Mouse (Mus musculus) cerebellum, postnatal 14 days (tissue): ENCODE measurements around the gene Acot7.

Source experiments
- DNase-seq, 2 experiments: peaks; one replicate each; pipeline ENCODE4 v3.0.0; 2021; ENCODE audit warnings: mixed read lengths in 2 of 2

Gene Acot7

DNA sequence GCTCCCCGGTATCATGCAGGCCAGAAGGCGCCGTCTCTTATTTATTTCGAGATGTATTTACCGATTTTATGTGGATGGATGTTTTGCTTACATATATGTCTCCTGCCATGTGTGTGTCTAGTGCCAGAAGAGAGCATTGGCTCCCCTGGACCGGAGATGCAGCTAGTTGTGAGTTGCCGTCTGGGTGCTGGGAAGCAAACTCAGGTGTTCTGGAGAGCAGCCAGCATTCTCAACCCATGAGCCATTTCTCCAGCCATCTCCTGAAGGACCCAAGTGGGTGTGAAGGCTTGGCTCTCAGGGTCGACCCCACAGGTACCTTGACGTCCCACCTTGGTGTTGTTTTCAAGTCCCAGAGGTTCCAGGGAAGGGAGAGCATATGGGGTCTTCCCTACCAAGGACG, 4.3 kb downstream of the Acot7 start:
- DNase-seq = no peak

DNA sequence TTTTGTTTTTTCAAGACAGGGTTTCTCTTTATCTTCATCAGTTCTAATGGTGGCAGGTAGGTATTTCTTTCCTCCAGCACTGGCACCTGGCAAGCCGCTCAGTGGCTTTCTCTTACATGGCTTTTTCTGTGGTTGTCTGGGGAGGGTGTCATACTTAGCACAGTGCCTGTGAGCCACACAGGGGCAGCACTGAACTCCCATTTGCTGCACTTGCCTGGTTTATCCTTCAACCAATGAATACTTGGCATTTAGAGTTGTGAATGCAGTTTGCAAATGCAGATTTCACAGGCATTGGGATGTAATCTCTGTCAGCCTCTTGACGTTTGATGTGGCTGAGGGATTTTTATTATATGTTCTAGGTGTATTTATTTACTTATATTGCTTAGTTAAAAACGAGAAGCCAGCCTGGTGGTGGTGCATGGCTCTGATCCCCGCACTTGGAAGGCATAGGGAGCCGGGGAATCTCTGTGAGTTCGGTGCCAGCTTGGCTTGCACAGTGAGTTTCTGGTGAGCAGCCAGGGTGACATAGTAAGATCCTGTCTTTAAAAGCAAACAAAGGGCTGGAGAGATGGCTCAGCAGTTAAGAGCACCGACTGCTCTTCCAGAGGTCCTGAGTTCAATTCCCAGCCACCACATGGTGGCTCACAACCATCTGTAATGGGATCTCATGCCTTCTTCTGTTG, 6.6 kb downstream of the Acot7 start:
- DNase-seq = peak; percentile 68 to 79

DNA sequence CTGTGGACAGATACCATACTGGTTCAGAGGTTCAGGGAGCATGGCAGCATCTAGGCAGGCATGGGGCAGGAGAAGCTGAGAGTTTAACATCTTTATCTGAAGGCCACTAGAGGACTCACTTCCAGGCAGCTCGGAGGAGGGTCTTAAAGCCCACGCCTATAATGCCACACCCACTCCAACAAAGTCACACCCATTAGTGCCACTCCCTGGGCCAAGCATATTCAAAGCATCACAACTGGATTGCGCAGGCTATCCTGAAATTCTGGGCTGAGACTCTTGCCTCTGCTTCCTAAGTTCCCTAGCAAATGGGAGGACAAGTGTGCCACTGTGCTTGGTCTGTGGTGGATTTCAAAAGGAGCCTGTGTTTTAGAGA, 7.2 kb downstream of the Acot7 start:
- no peak for DNase-seq

DNA sequence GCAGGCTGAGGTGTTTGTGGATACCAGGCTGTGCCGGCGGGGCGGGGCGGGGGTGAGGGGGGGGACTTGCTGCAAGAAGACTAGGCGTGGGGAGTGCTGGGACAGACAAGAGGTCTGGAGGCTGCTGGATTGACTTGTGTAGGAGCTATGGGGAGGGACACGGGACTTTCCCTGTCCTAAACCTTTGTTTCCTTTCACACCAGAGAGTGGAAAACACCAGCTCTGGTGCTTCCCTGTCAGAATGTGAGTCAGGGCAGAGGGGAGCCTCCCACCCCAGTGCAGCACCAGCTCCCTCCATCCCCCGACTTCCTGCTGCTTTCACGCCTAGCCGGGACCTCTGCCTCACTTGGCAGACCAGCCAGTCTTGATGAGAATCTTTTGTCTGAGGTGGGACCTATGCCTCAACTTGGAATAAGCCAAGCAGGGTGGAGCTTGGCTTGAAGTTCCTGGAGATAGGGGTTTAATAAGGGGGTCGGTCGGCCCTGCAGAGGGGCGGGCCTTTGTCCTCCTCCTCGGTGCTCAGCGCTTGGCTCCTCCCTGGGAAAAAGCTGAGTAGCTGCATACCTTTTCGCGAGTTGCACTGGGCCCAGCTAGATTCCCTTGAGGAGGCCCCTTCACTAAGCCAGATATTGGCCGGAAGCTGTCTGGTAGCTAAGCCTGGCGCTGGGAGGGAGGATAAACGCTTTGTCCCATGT, 7.7 kb downstream of the Acot7 start:
- DNase-seq = no peak

DNA sequence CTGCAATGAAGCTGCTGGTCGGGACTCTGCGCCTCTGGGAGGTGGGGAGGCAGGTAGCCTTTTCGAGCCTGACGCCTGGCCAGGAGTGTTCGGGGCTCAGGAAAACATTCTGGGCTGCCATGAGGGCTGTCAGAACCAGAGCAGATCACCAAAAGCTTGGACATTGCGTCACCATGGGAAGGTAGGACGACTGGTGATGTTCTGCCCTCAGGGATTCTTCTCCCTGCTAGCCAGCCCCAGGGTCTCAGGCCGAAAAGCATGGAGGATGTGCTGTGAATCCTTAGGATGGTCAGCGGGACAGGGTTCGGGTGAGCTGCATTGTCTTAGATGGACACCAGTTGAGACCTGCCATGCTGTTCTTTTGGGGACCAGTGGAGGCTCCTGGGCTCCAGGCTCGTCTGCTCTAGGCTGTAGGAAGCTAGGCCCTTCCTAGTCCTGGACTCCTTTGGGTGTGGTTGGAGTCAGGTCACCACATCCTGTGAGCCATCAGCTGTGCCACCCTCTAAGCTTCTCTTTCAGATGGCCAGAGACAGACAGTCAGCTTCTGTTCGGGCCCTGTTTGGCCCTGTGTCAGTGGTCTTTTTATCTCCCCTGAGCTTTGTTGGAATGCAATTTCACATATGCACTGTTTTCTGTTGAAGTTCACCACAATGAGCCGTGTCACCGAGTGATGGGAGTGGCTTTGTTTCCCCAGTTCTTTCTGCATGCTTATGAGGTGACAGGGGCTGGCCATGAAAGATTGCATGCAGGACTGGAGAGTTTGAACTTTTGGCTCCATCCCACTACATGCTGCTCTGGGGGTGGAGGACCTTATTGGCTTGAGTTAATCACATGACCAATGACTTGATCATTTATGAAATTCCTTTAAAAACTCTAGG, 8.5 kb downstream of the Acot7 start:
- DNase-seq = no peak

GRCm38 (mm10) chr4:152187142-152187541, 9.2 kb downstream of the Acot7 start:
- no peak for DNase-seq

DNA sequence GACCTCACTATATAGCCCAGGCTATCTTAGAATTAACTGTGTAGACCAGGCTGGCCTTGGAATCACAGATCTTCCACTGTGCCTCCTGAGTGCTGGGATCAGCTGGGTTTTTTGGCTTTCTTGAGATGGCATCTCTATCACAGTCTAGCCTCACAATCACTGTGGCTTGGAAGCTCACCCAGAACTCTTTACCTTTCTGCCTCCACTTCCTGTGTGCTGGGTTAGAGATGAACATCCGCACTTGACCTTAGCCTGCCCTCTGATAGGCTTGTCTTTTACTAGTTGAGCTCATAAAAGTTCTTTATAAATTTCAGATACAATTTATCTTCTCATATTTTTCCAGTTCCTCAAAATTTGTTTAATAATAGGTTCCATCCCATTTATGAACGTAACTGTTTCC, 10.7 kb downstream of the Acot7 start:
- DNase-seq = no peak

DNA sequence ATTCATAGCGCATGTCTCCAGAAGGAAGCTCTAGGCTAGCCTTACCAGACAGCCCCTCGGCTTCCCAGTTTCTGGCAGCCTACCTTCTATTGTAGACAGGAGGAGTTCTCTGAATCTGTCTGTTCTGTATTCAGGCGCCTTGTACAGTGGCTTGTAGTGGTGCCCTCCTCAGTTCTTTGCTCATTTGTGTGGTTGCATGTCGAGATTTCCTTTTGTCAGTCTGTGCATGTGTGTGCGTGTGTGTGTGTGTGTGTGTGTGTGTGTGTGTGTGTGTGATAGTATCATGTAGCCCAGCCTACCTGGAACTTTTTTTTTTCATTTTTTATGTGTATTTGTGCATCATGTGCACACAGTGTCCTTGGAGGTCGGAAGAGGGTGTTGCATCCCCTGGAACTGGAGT, 11.1 kb downstream of the Acot7 start:
- DNase-seq = no peak

DNA sequence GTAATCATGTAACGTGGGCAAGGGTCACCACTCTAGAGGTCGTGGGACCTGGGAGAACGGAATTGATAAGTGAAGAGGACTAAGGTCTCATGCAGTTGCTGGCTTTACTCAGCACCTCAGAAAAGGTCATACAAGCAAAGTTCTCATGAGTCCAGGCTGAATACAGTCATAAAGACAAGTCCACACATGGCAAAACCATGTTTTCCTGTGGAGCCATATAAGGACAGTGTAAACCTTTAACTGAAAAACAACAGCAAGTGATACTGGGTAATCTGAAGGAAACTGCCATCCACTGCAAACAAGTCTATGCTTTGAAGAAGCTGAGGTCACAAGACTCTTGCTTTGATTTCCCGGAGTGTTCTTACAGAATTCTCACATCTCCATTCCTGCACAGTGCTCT, 11.8 kb downstream of the Acot7 start:
- no peak for DNase-seq

- DNase-seq = no peak
These were observed 12.2 kb downstream of the Acot7 start for GRCm38 (mm10) chr4:152190096-152190653.

DNA sequence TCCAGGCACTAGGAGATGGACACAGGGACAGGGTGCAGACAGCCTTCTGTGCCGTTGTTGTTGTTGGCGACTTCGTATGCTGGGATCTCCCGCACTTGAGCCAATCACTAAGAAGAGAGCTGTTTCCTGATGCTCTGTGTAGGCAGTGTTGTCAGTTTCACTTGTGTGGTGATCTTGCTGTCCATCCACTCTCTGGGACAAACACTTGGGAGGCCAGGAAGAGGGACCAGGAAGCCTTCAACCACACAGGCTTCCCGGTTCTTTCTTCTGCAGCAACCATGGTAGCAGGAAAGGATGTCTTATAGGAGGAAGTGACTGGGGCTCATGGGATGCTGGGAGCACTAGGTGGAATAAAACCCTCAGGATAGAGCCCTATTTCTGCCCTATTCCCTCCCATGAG, 12.8 kb downstream of the Acot7 start:
- DNase-seq = no peak

- DNase-seq = no peak
These were observed 14.6 kb downstream of the Acot7 start for GRCm38 (mm10) chr4:152192569-152192968.

DNA sequence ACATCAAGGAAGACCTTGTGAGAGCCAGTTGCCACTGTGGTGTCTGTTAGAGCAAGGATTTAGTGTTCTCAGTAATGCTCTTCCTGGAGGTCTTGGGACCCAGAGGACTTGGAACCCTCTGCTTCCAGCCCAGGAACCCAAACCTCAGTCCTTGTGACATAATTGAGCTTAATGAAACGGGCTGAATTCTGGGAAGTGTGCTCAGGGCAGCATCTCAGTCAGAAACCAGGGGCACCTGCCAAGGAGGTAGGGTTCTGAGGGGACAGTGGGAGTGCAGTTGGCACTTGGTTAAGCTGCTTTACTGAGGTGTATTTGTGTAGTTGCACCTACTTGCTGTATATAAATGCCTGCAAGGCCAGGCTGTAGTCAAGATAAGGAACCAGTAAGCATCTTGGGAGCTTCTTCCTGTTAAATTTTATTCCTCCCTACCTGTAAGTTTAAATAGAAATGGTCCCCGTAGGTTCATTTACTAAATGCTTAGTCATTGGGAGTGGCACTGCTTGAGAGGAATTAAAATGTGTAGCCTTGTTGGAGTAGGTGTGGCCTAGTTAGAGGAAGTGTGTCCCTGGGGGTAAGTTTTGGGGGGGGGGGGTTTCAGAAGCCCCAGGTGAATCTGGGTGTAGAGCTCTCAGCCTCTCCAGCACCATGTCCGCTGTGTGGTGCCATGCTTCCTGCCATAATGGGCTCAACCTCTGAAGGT, 16.7 kb downstream of the Acot7 start:
- DNase-seq = peak; percentile 73 to 77

- no peak for DNase-seq
These were observed 18.3 kb downstream of the Acot7 start for GRCm38 (mm10) chr4:152196276-152196675.

GRCm38 (mm10) chr4:152197545-152197944, 19.6 kb downstream of the Acot7 start:
- DNase-seq = no peak

DNA sequence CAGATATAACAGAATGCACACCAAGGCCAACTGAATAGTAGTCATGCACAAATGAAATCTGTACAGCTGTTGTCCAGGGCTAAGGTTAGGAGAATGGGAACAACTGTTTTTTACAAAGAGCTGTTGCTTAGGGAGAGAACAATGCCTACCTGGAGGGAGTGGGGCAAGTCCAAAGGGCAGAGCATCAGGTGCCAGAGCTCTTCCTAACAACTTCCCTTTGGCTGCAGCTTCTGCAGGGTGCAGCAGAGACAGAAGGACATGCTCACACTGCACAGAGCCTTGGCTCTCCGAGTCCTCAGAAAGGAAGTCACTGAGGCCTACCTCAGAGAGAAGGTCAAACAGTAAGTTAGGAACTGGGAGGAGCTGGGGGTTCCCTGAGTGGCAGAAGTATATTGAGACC, 21.7 kb downstream of the Acot7 start:
- DNase-seq = no peak

DNA sequence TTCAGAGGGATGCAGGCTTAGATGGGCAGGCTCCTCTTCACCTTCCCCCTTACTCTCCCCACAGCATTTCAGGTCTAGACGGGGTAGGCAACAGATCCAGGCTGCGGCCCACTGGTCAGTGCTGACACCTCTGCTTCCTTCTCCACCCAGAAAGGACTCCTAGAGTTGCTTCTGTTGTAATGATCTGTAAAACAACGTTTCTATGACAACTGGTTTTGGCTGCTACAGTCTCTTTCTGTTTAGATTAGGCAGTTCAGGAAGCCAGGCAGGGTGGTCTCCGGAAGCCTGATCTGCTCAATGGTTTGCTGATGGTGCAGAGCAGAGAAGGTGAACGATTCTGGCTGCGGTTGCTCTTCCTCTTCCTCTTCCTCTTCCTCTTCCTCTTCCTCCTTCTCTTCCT, 23.6 kb downstream of the Acot7 start:
- DNase-seq = no peak

GRCm38 (mm10) chr4:152202418-152202817, 24.5 kb downstream of the Acot7 start:
- DNase-seq = no peak

DNA sequence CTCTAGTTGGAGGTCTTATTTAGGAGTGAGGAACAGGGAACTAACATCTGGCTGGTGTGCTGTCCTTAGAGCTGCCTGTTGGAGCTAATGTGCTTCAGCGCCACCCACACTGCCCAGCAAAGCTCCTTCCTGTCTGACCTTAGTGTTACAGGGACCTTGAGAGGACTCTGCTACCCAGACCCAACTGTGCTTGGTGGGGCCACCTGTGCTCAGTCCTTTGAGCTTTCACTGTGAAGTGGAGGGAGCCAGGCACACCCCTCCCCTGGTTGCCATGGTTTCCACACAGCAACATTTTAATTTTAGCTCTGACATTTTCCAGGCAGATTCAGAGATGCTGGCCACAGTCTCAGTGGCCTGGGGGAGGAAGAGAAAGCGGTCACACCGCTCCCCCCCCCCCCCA, 25.0 kb downstream of the Acot7 start:
- DNase-seq = no peak

DNA sequence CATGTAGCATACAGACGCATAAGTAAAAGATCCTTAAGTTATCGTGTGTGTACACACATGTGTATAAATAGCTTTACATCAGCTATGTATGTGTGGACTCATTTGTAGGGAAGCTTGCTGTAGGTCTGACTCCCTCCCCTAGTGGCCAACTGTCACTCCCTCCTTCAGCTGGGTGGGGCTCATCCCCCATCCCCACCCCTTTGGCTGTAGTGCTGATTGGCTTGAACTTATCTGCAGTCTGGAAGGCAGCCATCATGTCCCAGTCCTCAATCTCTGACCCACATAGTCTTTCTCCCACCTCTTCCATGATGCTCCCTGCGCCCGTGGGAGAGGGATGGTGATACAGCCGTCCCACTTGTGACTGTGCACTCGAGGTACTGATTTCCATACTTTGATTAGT, 26.7 kb downstream of the Acot7 start:
- no peak for DNase-seq

DNA sequence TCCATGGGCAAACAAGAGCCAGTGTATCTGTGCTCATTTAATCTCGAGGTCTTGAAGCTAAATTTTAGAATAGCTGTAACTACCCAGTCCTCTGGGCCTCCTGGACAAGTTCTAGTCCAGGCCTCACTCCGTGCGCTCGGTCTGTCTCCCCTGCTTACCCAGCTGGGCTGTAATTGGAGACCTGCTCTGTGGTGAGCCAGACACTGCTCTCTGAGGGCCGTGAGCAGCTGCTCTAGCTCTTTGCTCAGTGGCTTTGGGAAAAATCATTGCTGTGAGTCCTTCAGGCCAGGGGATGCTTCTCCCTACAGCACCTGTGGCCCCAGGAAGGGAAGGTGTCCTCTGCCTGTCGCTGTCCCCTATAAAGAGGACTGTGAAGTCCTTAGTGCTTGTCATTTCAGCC, 28.3 kb downstream of the Acot7 start:
- DNase-seq = no peak

DNA sequence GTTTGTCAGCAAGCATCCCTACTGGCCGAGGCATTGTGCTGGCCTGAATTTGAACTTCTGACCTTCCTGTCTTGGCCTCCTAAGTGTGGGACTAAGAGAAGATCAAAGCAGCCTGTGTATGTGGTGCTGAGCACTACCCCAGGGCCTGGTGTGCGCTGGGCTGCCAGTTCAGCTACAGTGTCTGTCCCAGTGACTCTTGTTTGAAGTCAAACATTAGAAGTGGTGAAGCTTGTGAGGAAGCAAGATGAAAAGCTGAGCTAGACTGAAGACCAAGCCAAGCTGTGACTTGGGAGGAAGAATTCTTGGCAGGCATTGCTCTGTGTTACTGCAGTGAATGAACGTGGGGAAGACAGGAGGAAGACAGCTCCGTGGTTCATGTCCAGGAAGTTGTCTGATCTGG, 31.7 kb downstream of the Acot7 start:
- no peak for DNase-seq

GRCm38 (mm10) chr4:152212091-152212505, 34.2 kb downstream of the Acot7 start:
- no peak for DNase-seq
